Mouse (Mus musculus): ENCODE measurements at regions not wholly inside any gene's neighbourhood (a gene's known extent, or its start where the extent isn't known, plus 50 kb on each side); places are given as distances from the start of the nearest gene placed in this dataset.

- H3K27me3 ChIP-seq (replicated peaks): no peaks in the 10 kb centered on the region
- no peak overlapping the region for H3K9ac ChIP-seq (ENCODE audit: insufficient read depth, low read depth)
- no peaks in the 10 kb centered on the region for H3K79me2 ChIP-seq (replicated peaks; ENCODE audit: control insufficient read depth, extremely low read depth, insufficient read depth, poor library complexity, severe bottlenecking)
- no peak overlapping the region for H3K4me3 ChIP-seq (replicated peaks in 1 of 3; ENCODE audit: low read depth in 2 of 3, low read length in 2 of 3, poor library complexity in 1 of 3)
- dilution Hi-C loops (cut with MboI; ENCODE audit: extremely low pct_ligation_motif_present, extremely low pct_unique_long_range_greater_than_20kb, low sequenced_read_pairs) (no loop called here), in situ Hi-C loops (cut with MboI; ENCODE audit: low pct_ligation_motif_present, low pct_unique_long_range_greater_than_20kb, low sequenced_read_pairs) (no loop called here)
- H3K27ac ChIP-seq (ENCODE audit: insufficient read depth, low read depth): no peak overlapping the region
- DNase-seq (ENCODE audit: extremely low read depth): no peak
- H3K36me3 ChIP-seq (replicated peaks in 1 of 2; ENCODE audit: control insufficient read depth in 1 of 2, insufficient read depth in 1 of 2, low read length in 1 of 2): no peaks in the 10 kb centered on the region
- H3K4me2 ChIP-seq (ENCODE audit: insufficient read depth, low read depth, poor library complexity, severe bottlenecking): no peak overlapping the region
- H3K9me3 ChIP-seq (replicated peaks; ENCODE audit: low read length): peaks cover 2% of the 10 kb centered on the region
- no peaks in the 10 kb centered on the region for H3K4me1 ChIP-seq (ENCODE audit: control insufficient read depth in 1 of 2, insufficient read depth in 2 of 2)
- TF ChIP-seq JUN (IDR thresholded peaks at IDR 0.05; ENCODE audit: insufficient read depth, low read depth, low read length) (no peak), PAX5 (IDR thresholded peaks at IDR 0.05; ENCODE audit: low read length) (no peak), ZKSCAN1 (IDR thresholded peaks at IDR 0.05; ENCODE audit: borderline replicate concordance, low read depth, low read length) (no peak), E2F4 (IDR thresholded peaks at IDR 0.05; ENCODE audit: insufficient replicate concordance, low read depth, low read length) (no peak), CHD1 (IDR thresholded peaks at IDR 0.05; ENCODE audit: low read depth, low read length) (no peak), RAD21 (IDR thresholded peaks at IDR 0.05; ENCODE audit: low read depth, low read length) (no peak), TCF12 (IDR thresholded peaks at IDR 0.05; ENCODE audit: low read depth, low read length) (no peak), ZNF384 (IDR thresholded peaks at IDR 0.05; ENCODE audit: low read depth, low read length) (no peak)
Measured at GRCm38 (mm10) chr19:52768761-52769388, 271.1 kb downstream of the Xpnpep1 start.

GRCm38 (mm10) chr19:52768117-52768516 is 271.9 kb downstream of the Xpnpep1 start:
- Histone ChIP-seq H3K9me3 (replicated peaks; ENCODE audit: low read length) (peaks cover 2% of the 10 kb centered on the region), H3K4me3 (replicated peaks in 1 of 3; ENCODE audit: low read depth in 2 of 3, low read length in 2 of 3, poor library complexity in 1 of 3) (no peak overlapping the region), H3K36me3 (replicated peaks in 1 of 2; ENCODE audit: control insufficient read depth in 1 of 2, insufficient read depth in 1 of 2, low read length in 1 of 2) (no peaks in the 10 kb centered on the region), H3K4me1 (ENCODE audit: control insufficient read depth in 1 of 2, insufficient read depth in 2 of 2) (no peaks in the 10 kb centered on the region), H3K27ac (ENCODE audit: insufficient read depth, low read depth) (no peak overlapping the region), H3K79me2 (replicated peaks; ENCODE audit: control insufficient read depth, extremely low read depth, insufficient read depth, poor library complexity, severe bottlenecking) (no peaks in the 10 kb centered on the region), H3K9ac (ENCODE audit: insufficient read depth, low read depth) (no peak overlapping the region), H3K4me2 (ENCODE audit: insufficient read depth, low read depth, poor library complexity, severe bottlenecking) (no peak overlapping the region), H3K27me3 (replicated peaks) (no peaks in the 10 kb centered on the region)
- dilution Hi-C loops (cut with MboI; ENCODE audit: extremely low pct_ligation_motif_present, extremely low pct_unique_long_range_greater_than_20kb, low sequenced_read_pairs): no loop called here
- DNase-seq (ENCODE audit: extremely low read depth): no peak
- in situ Hi-C loops (cut with MboI; ENCODE audit: low pct_ligation_motif_present, low pct_unique_long_range_greater_than_20kb, low sequenced_read_pairs): no loop called here
- TF ChIP-seq RAD21 (IDR thresholded peaks at IDR 0.05; ENCODE audit: low read depth, low read length): no peak
- TF ChIP-seq CHD1 (IDR thresholded peaks at IDR 0.05; ENCODE audit: low read depth, low read length): no peak

GRCm38 (mm10) chr19:52738946-52739345 is 301.1 kb downstream of the Xpnpep1 start:
- Histone ChIP-seq H3K4me1 (ENCODE audit: control insufficient read depth in 1 of 2, insufficient read depth in 2 of 2) (no peaks in the 10 kb centered on the region), H3K4me3 (replicated peaks in 1 of 3; ENCODE audit: low read depth in 2 of 3, low read length in 2 of 3, poor library complexity in 1 of 3) (no peak overlapping the region), H3K27me3 (replicated peaks) (no peaks in the 10 kb centered on the region), H3K27ac (ENCODE audit: insufficient read depth, low read depth) (no peak overlapping the region), H3K79me2 (replicated peaks; ENCODE audit: control insufficient read depth, extremely low read depth, insufficient read depth, poor library complexity, severe bottlenecking) (no peaks in the 10 kb centered on the region), H3K36me3 (replicated peaks in 1 of 2; ENCODE audit: control insufficient read depth in 1 of 2, insufficient read depth in 1 of 2, low read length in 1 of 2) (no peaks in the 10 kb centered on the region), H3K4me2 (ENCODE audit: insufficient read depth, low read depth, poor library complexity, severe bottlenecking) (no peak overlapping the region), H3K9ac (ENCODE audit: insufficient read depth, low read depth) (no peak overlapping the region), H3K9me3 (replicated peaks; ENCODE audit: low read length) (no peaks in the 10 kb centered on the region)
- in situ Hi-C loops (cut with MboI; ENCODE audit: low pct_ligation_motif_present, low pct_unique_long_range_greater_than_20kb, low sequenced_read_pairs) (no loop called here), dilution Hi-C loops (cut with MboI; ENCODE audit: extremely low pct_ligation_motif_present, extremely low pct_unique_long_range_greater_than_20kb, low sequenced_read_pairs) (no loop called here)
- no peak for DNase-seq (ENCODE audit: extremely low read depth)
- TF ChIP-seq SIN3A (IDR thresholded peaks at IDR 0.05; ENCODE audit: low read length) (no peak), ETS1 (conservative IDR thresholded peaks at IDR 0.05; ENCODE audit: low read depth, low read length) (no peak), CTCF (conservative IDR thresholded peaks at IDR 0.05 in 1 of 2, IDR thresholded peaks at IDR 0.05 in 1 of 2; ENCODE audit: low read depth in 2 of 2, low read length in 2 of 2) (no peak), CHD2 (IDR thresholded peaks at IDR 0.05; ENCODE audit: low read length) (no peak), GABPA (IDR thresholded peaks at IDR 0.05; ENCODE audit: insufficient replicate concordance, low read depth, low read length) (no peak)
